Mouse (Mus musculus) layer of hippocampus, adult 2 months (tissue): ENCODE results near the gene Adcy5. TPM values are rescaled to one million over a fixed set of nuclear protein-coding genes. Genes with fewer than 3 reads are reported as not detected.
A peak's percentile ranks its signal among the peaks of the same experiment; 100 is the strongest.

ENCODE experiments used
- DNase-seq, 2 experiments: peaks; one replicate each; pipeline ENCODE4 v3.0.0; 2022; ENCODE audit warnings: low spot score in 2 of 2
- H3K27ac ChIP-seq: fragments of 200-600 bp; 2 replicates; pipeline ENCODE4 v1.8.1; 2022
- H3K4me3 ChIP-seq: fragments of 200-600 bp; 2 replicates; pipeline ENCODE4 v1.8.1; 2022; ENCODE audit warnings: mild to moderate bottlenecking
- CTCF ChIP-seq: fragments of 200-600 bp; conservative IDR thresholded peaks from 2 replicates; pipeline ENCODE4 v1.8.1; 2022; ENCODE audit warnings: antibody characterized with exemption, mild to moderate bottlenecking, moderate library complexity
- total RNA-seq, 2 experiments: library from RNA; stranded (reverse); gene quantifications; 2 replicates each; pipeline ENCODE4 v1.2.3; 2021

Gene Adcy5
- total RNA-seq, 2 experiments from 2014 or later, result 74.3 to 76.8 TPM

DNA sequence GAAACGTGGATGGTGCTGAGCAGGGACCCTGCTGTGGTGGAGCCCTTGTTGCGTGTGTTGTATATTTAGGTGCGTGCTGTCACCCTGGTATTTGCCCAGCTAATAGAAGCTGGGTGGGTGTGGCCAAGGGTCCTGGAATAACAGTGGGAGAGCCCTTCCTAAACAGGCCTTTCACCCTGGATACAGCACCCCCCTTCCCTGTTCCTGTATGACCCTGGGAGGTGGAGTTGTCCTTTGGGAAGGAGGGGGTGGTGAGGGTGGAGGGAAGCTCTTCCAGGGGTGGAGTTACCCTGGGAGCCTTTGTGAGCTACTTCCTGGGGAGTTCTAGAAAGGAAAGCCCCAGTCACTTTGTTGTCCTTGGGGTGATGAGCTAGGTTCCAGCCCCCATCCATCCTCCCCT lies 38.7 kb downstream of the Adcy5 start:
- 0 out of 2 replicates have a peak overlapping the region, but pooled peaks have one; percentile 7 for H3K27ac ChIP-seq
- no peak for DNase-seq
- H3K4me3 ChIP-seq, result no peak overlapping the region
- TF ChIP-seq CTCF, result no peak

DNA sequence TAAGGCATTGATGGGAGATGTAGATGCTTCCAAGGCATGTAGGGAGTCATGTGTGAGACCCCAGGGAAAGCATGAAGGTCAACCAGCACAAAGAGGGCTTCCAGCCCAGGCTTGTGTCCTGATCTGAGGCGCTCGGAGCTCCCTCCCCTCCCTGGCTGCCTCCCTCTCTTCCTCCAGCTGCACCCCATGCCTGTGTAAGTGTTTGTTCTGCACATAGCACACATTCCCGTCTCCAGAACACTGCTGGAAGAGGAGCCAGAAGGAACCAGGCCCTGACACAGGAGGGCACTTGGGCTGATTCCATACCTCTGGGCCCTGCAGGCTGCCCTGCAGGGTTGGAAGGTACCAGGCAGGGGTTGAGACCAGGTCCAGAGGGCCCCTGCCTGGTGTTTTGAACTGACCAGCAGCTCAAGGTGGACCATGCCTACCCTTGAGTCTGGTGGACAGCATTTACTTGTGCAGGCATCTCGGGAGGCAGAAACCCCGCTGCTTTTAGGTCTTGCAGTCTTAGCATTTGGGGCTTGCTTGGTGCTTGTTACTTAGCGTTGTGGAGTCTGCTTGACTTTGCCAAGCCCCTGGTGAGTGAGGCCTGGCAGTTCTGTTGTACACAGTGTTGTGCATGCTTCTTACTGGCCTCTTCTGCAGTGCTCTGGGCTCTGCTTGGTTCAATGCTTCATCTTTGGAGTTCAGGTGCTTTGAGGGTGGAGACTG lies 45.2 kb downstream of the Adcy5 start:
- H3K27ac ChIP-seq, result peak overlapping the region; percentile 65; the same call in 1 of the 2 replicates
- TF ChIP-seq CTCF, result no peak
- H3K4me3 ChIP-seq, result no peak overlapping the region

DNA sequence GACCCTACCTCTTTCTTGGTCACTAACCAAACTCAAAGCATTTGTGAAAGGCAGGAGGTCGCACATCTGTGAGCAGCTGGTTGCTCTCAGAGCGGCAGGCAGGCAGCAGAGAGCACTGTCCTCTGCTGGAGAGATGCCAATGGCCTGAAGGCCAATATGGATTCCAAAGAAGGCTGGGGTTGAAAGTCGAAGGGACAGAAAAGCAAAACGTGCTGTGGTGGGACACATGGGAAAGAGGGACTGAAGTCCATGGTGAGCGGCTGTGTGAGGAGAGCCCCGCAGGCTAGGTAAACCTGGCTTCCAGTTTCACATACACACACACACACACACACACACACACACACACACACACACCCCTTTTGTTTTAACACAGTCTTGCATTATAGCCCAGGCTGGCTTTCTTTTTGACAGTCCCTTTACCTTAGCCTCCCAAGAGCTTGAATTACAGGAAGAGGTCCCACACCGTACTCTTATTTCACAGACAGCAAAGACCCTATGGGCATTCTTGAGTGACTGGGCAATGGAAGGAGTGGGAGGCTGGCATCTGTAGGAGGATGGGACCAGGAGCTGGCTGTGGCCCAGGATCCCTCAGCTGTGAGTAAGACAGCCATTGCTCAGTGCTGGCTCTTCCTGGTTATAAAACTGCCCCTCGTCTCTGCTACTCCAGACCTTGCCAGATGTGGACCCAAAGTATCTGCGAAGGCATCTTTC lies 45.9 kb downstream of the Adcy5 start:
- H3K27ac ChIP-seq, result peak overlapping the region; percentile 65; the same call in 1 of the 2 replicates
- no peak for DNase-seq
- TF ChIP-seq CTCF, result no peak
- no peak overlapping the region for H3K4me3 ChIP-seq

More for the DNA sequence above, 45.2 kb downstream of the Adcy5 start:
- no peak for DNase-seq

DNA sequence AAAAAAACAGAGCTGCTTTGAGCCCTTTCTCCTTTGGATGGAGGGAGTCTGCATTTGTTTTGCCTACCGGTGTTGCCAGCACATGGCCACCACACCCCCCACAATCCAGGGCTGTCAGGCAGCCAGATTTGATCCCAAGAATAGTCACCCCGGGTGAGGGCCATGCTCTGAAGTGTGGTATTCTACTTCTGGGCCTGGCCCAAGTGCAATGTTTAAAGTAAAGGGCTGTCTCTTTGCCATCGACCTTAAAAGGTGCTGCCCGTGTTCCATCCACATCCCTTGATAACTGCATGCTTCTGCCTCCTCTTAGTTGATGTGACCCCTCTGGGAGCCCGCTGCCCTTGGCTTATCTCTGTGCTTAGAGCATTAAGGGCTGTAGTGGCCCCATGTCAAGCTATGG lies 46.6 kb downstream of the Adcy5 start:
- TF ChIP-seq CTCF, result no peak
- no peak for DNase-seq
- H3K27ac ChIP-seq, result no peak overlapping the region
- no peak overlapping the region for H3K4me3 ChIP-seq

DNA sequence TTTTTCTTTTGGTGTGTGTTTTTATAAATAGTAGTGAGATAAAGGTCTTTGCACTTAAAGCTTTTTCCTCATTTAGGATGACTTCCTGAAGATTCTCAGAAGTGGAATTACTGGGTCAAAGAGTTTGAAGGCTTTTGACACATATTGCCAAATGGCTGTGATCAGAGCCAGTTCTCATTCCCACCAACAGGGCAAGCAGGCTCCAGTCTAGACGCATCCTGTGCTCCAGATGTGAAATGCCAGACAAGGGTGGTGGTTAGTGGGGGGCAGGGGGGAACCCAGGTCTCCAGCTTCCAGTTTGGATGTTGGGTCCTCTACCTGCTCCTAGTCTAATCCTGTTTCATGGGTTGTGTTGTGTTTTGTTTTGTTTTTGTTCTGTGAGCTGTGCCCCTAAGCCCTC lies 48.8 kb downstream of the Adcy5 start:
- no peak overlapping the region for H3K4me3 ChIP-seq
- TF ChIP-seq CTCF, result no peak
- no peak overlapping the region for H3K27ac ChIP-seq
- no peak for DNase-seq

DNA sequence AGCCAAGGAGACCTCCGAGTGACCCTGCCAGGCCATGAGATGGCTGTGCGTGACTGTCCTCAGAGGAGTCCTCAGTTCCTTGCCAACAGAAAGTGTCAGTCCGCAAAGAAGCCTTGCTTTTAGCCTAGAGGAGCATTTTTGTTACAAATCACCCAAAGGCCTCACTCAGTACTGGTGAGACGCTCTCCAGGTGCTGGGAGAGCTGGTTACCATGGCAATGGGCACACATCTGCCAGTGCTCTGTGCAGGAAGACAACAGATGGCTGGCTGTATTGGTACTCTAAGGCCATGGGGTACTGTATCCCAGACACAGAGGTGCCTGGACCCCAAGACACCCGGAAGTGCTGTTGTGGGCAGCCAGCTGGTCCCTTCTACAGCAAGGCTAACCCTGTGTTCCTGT lies 51.0 kb downstream of the Adcy5 start:
- no peak for DNase-seq
- no peak overlapping the region for H3K27ac ChIP-seq

DNA sequence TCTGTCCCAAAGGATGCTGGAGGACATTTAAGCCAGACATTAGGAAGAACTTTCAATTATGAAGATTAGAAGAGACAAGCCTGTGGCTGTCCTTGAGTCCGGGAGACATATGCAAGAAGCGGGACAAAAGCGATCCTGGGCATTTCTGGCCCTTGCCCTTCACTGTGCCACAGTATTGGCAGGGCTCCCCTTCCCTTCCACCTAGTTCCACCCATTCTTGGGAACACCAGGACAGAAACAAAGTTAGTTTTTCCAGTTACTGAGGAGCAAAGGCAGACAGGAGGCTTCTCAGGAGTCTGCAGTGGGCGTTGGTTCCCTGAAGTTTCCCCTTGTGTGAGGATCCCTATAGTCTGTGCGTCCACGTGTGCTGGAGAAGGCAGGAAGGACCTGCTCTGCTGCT lies 51.7 kb downstream of the Adcy5 start:
- H3K27ac ChIP-seq, result no peak overlapping the region
- DNase-seq, result no peak

More for the DNA sequence above, 51.0 kb downstream of the Adcy5 start:
- TF ChIP-seq CTCF, result no peak
- H3K4me3 ChIP-seq, result no peak overlapping the region

DNA sequence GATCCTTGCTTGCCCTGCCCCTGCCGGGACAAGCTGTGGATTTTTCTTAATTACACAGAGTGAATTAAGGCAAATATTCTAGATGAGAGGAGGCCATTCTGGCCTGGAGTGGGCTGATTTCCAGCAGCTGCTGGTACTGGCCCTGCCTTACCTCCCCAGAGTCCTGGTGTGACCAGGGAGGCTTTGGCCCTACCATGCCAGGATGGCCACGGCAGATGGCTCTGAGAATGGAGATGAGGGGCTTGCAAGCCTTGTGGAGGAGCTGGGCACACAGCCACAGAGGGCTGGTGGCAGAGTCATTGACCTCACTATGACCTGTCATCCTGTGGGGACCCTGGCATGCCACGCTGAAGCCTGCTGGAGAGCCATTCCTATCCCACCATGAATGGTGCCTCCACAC lies 54.1 kb downstream of the Adcy5 start:
- Histone ChIP-seq H3K27ac (no peak overlapping the region), H3K4me3 (no peak overlapping the region)
- no peak for DNase-seq
- TF ChIP-seq CTCF, result no peak

More for the DNA sequence above, 51.7 kb downstream of the Adcy5 start:
- no peak overlapping the region for H3K4me3 ChIP-seq
- no peak for TF ChIP-seq CTCF

DNA sequence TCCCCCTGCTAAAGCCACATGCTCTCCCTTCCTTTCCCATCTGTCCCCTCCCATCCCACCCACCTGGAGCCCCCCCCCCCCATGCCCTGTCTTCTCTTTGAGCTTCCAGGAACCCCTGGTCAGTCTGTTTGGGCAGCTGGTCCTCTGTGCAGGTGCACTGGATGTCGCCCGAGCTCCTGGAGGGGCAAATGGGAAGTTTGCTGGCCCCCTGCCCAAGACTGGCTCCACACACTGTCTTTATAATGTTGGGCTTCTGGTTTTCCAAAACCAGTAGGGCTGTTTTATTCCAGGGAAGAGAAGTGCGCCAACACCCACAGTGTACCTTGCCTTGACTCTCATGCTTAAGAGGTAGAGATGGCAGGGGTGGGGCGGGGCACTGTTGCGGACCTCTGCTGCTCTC lies 55.1 kb downstream of the Adcy5 start:
- DNase-seq, result no peak
- TF ChIP-seq CTCF, result no peak
- Histone ChIP-seq H3K27ac (no peak overlapping the region), H3K4me3 (no peak overlapping the region)

DNA sequence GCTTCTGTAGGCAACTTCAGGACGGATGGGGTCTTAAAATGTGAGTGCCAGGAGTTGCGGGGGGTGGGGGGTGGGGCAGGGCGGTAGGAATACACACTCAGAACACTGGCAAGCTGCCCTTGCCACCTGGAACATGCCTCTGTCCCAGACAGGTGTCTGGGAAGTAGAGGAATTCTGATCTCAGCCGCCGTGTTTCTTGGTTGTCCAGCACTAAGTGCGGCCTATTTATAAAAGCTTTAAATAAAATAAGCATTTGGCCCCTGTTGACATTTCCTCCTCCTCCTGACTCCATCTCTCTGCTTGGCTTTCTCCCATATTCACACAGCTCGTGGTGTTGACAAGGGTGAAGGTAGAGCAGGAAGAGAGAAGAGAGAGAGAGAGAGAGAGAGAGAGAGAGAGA lies 60.4 kb downstream of the Adcy5 start:
- no peak for TF ChIP-seq CTCF
- Histone ChIP-seq H3K4me3 (no peak overlapping the region), H3K27ac (no peak overlapping the region)
- no peak for DNase-seq

DNA sequence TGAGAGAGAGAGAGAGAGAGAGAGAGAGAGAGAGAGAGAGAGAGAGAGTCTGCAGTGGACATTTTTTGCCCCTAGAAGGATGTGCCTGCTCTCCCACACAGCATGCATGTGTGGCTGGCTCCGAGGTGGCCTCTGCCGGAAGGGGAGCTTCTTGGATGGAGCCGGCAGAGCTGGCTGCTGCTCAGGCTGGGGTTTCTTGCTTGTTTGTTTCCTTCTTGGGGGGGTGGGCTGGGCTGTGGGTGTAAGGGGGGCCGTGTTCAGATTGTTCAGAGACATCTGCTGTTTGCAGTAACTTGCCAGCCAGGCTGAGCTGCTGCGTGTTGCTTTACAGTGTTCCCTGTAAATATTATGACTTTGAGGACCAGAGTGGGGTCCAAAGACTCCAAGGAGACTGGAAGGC lies 60.8 kb downstream of the Adcy5 start:
- H3K27ac ChIP-seq, result peak overlapping the region; percentile 39
- no peak overlapping the region for H3K4me3 ChIP-seq
- no peak for TF ChIP-seq CTCF
- no peak for DNase-seq

DNA sequence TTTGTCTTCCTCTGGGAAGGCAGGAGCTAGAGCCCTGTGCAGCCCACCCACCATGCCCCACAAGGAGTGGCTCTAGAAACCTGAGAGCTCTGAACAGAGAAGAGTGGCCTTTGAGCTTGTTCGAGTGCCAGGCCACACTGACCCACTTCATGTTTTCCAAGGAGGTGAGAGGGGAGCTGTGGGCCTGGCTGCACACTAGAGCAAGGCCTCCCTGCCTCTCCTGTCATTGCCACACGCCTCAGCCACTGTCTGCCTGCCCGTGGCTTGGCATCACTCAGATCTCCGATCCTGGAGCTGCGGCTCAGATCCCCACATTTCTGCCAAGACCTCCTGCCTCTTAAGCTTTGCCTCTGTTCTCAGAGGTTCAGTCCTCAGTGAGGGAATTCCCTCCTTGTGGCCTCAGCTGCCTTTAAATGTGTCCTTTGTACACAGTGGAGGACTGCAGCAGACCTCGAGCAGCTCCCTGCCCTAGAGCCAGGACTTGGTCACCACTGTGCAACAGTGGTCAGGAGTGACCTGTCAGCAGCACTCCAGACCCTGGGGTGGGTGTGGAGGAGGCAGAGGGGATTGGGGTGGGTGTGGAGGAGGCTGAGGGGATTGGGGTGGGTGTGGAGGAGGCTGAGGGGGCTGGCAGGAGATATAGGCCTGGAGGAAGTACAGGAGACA lies 62.3 kb downstream of the Adcy5 start:
- Histone ChIP-seq H3K4me3 (no peak overlapping the region), H3K27ac (no peak overlapping the region)
- no peak for DNase-seq
- TF ChIP-seq CTCF, result no peak

DNA sequence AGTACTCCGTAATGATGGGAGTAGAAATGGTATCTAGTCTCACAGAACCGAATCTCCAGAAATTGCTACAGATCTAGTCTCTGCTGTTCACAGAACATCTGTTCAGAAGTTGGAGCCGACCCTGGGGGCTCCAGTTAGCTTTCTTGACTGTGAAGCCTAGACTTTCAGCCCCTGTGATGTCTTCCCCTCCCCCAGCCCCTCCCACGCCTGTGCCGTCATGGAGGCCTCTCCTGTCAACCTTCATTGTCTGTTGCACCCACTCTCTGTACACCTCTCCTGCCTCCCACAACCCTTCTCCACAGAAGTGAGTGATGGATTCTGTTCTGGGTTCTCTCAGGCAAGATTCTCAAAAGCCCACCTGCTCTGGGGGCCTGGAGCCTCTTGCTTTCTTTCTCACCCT lies 65.7 kb downstream of the Adcy5 start:
- no peak overlapping the region for H3K4me3 ChIP-seq
- DNase-seq, result no peak
- TF ChIP-seq CTCF, result no peak
- no peak overlapping the region for H3K27ac ChIP-seq
